Mouse (Mus musculus): Measurements from ENCODE around the gene Xpc. TPM values are rescaled to one million over a fixed set of nuclear protein-coding genes. Genes with fewer than 3 reads are reported as not detected.

The Xpc gene
- polyA plus RNA-seq, 1 experiment: 6.9 TPM

GRCm38 (mm10) chr6:91465756-91466155 is 49.9 kb downstream of the Xpc start:
- no peaks in the 10 kb centered on the region for H3K27me3 ChIP-seq (ENCODE audit: control insufficient read depth, insufficient read depth, low read length)
- H3K27ac ChIP-seq (ENCODE audit: insufficient read depth, low read length): no peak overlapping the region
- 92% methylated on average over 2 of the region's 2 CpGs for WGBS
- no peaks in the 10 kb centered on the region for H3K4me1 ChIP-seq (ENCODE audit: control insufficient read depth, insufficient read depth, insufficient read length)
- TF ChIP-seq CTCF (IDR thresholded peaks at IDR 0.05; ENCODE audit: extremely low read depth, insufficient read depth, insufficient read length, insufficient replicate concordance) (no peak), POLR2A (IDR thresholded peaks at IDR 0.05; ENCODE audit: low read depth, low read length) (no peak)
- no peak overlapping the region for H3K4me3 ChIP-seq (ENCODE audit: extremely low read depth, insufficient read depth, insufficient read length)
- DNase-seq (ENCODE audit: low read depth in 1 of 2, low spot score in 2 of 2): no peak
- H3K36me3 ChIP-seq (ENCODE audit: control insufficient read depth, insufficient read depth, low read length): peaks cover 18% of the 10 kb centered on the region

GRCm38 (mm10) chr6:91459471-91459870 is 56.2 kb downstream of the Xpc start:
- Histone ChIP-seq H3K4me3 (ENCODE audit: extremely low read depth, insufficient read depth, insufficient read length) (no peak overlapping the region), H3K4me1 (ENCODE audit: control insufficient read depth, insufficient read depth, insufficient read length) (no peaks in the 10 kb centered on the region), H3K27me3 (ENCODE audit: control insufficient read depth, insufficient read depth, low read length) (no peaks in the 10 kb centered on the region), H3K36me3 (ENCODE audit: control insufficient read depth, insufficient read depth, low read length) (peaks cover 6% of the 10 kb centered on the region), H3K27ac (ENCODE audit: insufficient read depth, low read length) (no peak overlapping the region)
- TF ChIP-seq CTCF (IDR thresholded peaks at IDR 0.05; ENCODE audit: extremely low read depth, insufficient read depth, insufficient read length, insufficient replicate concordance) (no peak), POLR2A (IDR thresholded peaks at IDR 0.05; ENCODE audit: low read depth, low read length) (no peak)
- WGBS: 94% methylated on average over 1 of the region's 1 CpGs
- DNase-seq (ENCODE audit: low read depth in 1 of 2, low spot score in 2 of 2): no peak

DNA sequence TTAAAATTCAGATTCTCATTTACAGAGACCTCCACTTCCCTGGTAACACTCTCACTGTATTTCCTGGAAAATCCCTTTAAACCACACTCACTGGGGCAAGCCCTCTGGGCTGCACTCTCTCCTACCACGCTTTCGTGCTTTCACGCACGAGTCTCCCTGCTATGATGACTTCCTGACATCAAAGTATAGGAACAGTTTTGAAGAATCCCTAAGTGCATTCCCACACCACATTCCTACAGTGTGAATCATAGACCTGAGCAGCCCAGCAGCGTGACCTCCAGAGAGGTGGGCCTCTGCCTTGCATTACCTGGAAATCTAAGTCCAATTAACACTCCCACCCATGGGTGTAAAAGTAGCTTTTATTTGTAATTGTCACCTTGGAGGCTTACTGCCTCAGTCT is 61.1 kb downstream of the Xpc start:
- Histone ChIP-seq H3K4me3 (ENCODE audit: extremely low read depth, insufficient read depth, insufficient read length) (no peak overlapping the region), H3K36me3 (ENCODE audit: control insufficient read depth, insufficient read depth, low read length) (no peaks in the 10 kb centered on the region), H3K4me1 (ENCODE audit: control insufficient read depth, insufficient read depth, insufficient read length) (no peaks in the 10 kb centered on the region), H3K27me3 (ENCODE audit: control insufficient read depth, insufficient read depth, low read length) (no peaks in the 10 kb centered on the region), H3K27ac (ENCODE audit: insufficient read depth, low read length) (no peak overlapping the region)
- DNase-seq (ENCODE audit: low read depth in 1 of 2, low spot score in 2 of 2): no peak
- WGBS: 62% methylated on average over 5 of the region's 5 CpGs
- TF ChIP-seq CTCF (IDR thresholded peaks at IDR 0.05; ENCODE audit: extremely low read depth, insufficient read depth, insufficient read length, insufficient replicate concordance) (no peak), POLR2A (IDR thresholded peaks at IDR 0.05; ENCODE audit: low read depth, low read length) (no peak)

DNA sequence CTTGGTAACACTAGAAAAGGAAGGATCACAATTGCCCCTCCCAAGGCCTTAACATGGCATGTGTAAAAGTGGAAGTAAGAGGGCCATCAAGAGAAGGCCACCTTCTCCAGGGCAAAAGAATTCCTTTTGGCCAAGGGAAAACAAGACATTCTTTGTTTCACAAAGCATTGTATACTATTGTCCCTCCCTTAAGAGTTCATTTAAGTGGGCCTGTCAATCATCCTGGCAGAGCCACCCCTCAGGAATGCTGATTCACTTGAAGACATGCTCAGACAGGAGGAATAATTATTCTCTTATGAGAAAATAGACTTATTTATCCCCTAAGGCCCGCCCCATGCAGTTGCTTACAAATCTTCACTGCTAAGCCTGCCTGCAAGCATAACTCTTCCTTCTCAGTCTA is 63.6 kb downstream of the Xpc start:
- Histone ChIP-seq H3K27ac (ENCODE audit: insufficient read depth, low read length) (no peak overlapping the region), H3K36me3 (ENCODE audit: control insufficient read depth, insufficient read depth, low read length) (no peaks in the 10 kb centered on the region), H3K4me3 (ENCODE audit: extremely low read depth, insufficient read depth, insufficient read length) (no peak overlapping the region), H3K4me1 (ENCODE audit: control insufficient read depth, insufficient read depth, insufficient read length) (no peaks in the 10 kb centered on the region), H3K27me3 (ENCODE audit: control insufficient read depth, insufficient read depth, low read length) (no peaks in the 10 kb centered on the region)
- TF ChIP-seq POLR2A (IDR thresholded peaks at IDR 0.05; ENCODE audit: low read depth, low read length) (no peak), CTCF (IDR thresholded peaks at IDR 0.05; ENCODE audit: extremely low read depth, insufficient read depth, insufficient read length, insufficient replicate concordance) (no peak)
- no peak for DNase-seq (ENCODE audit: low read depth in 1 of 2, low spot score in 2 of 2)
- 63% methylated on average over 1 of the region's 1 CpGs for WGBS

DNA sequence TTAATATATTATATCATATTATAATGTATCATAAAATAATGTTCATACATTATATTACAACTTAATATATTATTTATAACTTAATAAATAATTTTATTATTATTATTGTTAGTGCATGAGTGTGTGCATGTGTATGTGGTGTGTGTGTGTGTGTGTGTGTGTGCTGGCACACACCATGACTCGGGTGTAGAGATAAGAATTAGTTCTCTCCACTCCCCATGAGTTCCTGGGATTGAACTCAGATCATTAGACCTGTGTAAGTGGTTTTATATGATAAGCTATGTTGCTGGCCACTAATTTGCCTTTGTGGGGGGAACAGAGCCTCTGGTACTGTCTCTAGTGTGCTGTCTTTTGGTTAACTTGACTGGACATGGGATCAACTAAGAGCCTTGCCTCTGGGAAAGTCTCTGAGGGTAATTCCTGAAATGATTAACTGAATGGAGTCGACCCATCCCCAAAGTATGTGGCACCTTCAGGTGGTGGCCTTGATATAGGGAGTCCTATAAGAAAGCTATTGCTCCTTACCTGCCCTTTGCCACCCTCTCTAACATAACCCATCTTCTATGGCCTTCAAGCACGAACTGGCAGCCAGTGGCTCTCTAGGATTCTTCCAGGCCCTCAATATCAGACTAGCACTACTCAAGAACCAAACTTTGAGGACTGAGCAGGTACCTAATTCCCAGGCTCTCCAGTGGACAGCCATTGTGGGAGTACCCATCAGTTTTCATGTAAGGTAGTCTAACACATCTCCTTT is 66.0 kb downstream of the Xpc start:
- no peak for DNase-seq (ENCODE audit: low read depth in 1 of 2, low spot score in 2 of 2)
- H3K4me1 ChIP-seq (ENCODE audit: control insufficient read depth, insufficient read depth, insufficient read length): no peaks in the 10 kb centered on the region
- H3K4me3 ChIP-seq (ENCODE audit: extremely low read depth, insufficient read depth, insufficient read length): no peak overlapping the region
- no peak for TF ChIP-seq CTCF (IDR thresholded peaks at IDR 0.05; ENCODE audit: extremely low read depth, insufficient read depth, insufficient read length, insufficient replicate concordance)
- no peak for TF ChIP-seq POLR2A (IDR thresholded peaks at IDR 0.05; ENCODE audit: low read depth, low read length)
- no peak overlapping the region for H3K27ac ChIP-seq (ENCODE audit: insufficient read depth, low read length)
- no peaks in the 10 kb centered on the region for H3K36me3 ChIP-seq (ENCODE audit: control insufficient read depth, insufficient read depth, low read length)
- WGBS: 52% methylated on average over 3 of the region's 3 CpGs
- no peaks in the 10 kb centered on the region for H3K27me3 ChIP-seq (ENCODE audit: control insufficient read depth, insufficient read depth, low read length)

DNA sequence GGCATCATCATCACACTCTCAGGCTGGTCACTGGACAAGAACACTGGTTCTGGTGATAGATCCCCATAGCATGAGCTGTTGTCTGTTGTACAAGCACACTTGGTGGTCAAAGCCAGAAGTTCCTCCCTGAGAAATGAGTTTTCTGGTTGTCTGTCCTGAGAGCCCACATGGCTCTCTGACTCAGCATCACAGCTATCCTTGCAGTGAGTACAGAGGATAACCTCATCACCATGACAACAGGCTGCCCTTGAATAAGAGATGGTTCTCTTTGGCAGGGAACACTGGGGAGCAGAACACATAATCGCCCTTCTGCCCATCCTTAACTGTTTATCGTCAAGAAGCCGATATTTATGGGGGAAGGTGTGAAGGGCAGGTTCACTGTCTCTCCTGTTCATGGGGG is 70.4 kb downstream of the Xpc start:
- 71% methylated on average over 3 of the region's 3 CpGs for WGBS
- Histone ChIP-seq H3K27me3 (ENCODE audit: control insufficient read depth, insufficient read depth, low read length) (no peaks in the 10 kb centered on the region), H3K27ac (ENCODE audit: insufficient read depth, low read length) (no peak overlapping the region), H3K4me1 (ENCODE audit: control insufficient read depth, insufficient read depth, insufficient read length) (peaks cover 2% of the 10 kb centered on the region; the same call in 1 of the 2 replicates), H3K4me3 (ENCODE audit: extremely low read depth, insufficient read depth, insufficient read length) (no peak overlapping the region), H3K36me3 (ENCODE audit: control insufficient read depth, insufficient read depth, low read length) (no peaks in the 10 kb centered on the region)
- TF ChIP-seq CTCF (IDR thresholded peaks at IDR 0.05; ENCODE audit: extremely low read depth, insufficient read depth, insufficient read length, insufficient replicate concordance) (no peak), POLR2A (IDR thresholded peaks at IDR 0.05; ENCODE audit: low read depth, low read length) (no peak)
- DNase-seq (ENCODE audit: low read depth in 1 of 2, low spot score in 2 of 2): no peak

- H3K4me3 ChIP-seq (ENCODE audit: extremely low read depth, insufficient read depth, insufficient read length): peak overlapping the region; percentile 66
- DNase-seq (ENCODE audit: low read depth in 1 of 2, low spot score in 2 of 2): peak in 1 of 2 experiments; percentile 8
- TF ChIP-seq CTCF (IDR thresholded peaks at IDR 0.05; ENCODE audit: extremely low read depth, insufficient read depth, insufficient read length, insufficient replicate concordance) (no peak), POLR2A (IDR thresholded peaks at IDR 0.05; ENCODE audit: low read depth, low read length) (no peak)
- H3K4me1 ChIP-seq (ENCODE audit: control insufficient read depth, insufficient read depth, insufficient read length): peaks cover 2% of the 10 kb centered on the region; the same call in 1 of the 2 replicates
- 0 out of 2 replicates have a peak, but pooled peaks cover 1% of the 10 kb centered on the region for H3K27me3 ChIP-seq (ENCODE audit: control insufficient read depth, insufficient read depth, low read length)
- H3K36me3 ChIP-seq (ENCODE audit: control insufficient read depth, insufficient read depth, low read length): no peaks in the 10 kb centered on the region
- H3K27ac ChIP-seq (ENCODE audit: insufficient read depth, low read length): no peak overlapping the region
- WGBS: 1% methylated on average over 19 of the region's 19 CpGs
Measured at GRCm38 (mm10) chr6:91441145-91441662, 74.5 kb downstream of the Xpc start.

Measured in spleen, adult 2 months (tissue).